Mouse (Mus musculus): ENCODE measurements at regions not wholly inside any gene's neighbourhood (a gene's known extent, or its start where the extent isn't known, plus 50 kb on each side); places are given as distances from the start of the nearest gene placed in this dataset.
"Not testable (repeated sequence)": the region's sequence is repeated elsewhere in the genome, so short reads cannot be mapped to it uniquely, and the experiment has no call there.

DNA sequence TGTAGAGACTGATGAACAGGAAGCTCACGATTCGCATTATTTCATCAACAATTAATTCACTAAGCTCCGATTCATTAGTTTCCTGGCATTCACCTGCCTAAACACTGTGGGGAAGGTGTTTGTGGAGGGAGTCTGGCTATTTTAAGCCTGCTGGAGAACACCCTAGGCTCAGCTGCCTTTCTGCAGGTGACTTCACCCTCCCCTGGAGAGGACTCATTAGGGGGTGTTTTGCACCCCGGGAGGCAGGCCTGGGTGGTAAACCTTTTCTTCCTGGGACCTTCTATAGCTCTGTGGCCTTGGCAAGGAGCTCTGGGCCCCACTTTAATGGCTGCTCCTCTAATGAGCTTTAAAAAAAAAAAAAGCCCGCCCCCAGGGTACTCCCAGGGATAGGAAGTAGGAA is 55.4 kb upstream of the Bnc1 start:
- ATAC-seq (replicated peaks; ENCODE audit: poor library complexity), result no peak

DNA sequence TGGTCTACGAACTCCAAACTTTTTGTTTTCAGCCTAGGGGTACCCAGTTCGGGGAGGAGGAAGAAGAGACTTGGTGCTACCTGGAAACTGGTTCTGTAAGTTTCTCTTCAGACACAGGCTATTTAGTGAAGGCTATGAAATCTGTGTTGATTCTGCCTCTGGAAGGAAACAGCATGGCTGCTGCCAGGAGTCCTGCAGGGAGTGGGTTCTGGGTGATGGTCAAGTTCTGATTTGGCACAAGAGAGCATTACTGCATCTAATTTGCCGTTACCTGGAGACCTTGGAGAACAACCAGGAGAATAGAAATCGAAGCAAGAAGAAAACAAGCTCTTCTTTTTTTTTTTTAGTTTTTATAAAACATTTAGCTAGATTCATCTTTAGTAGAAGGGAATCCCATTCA is 61.3 kb upstream of the Bnc1 start:
- no peak for ATAC-seq (replicated peaks; ENCODE audit: poor library complexity)

DNA sequence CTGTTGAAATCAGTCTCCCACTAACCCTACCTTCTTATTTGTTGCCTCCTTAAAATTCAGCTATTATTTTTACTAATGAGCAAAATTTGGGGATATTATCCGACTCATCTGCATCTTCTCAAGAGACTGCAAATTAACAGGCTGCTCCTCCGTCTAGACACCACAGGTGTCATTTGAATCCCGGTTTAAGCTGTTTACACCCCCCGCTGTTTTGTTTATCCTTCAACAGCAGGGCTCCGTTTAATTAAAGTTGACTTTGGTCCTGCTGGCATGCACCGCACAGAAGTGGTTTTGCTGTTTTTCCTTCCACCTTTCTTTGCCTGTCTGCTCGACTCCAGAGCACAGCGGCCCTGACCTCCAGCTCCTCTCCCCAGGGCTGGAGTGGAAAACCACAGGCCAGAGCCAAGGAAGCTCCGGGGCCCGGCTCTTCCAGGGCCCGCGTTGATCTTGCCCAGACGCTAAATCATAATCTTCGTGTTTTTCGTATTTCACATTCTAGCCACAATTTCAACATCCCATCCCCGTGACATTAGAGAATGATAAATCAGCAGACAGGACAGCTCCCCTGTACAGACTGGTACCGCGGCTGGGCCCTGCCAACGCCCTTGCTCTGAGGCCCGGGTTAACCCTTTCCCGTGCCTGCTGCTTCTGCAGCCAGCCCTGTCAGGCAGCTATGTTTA is 64.6 kb upstream of the Bnc1 start:
- ATAC-seq (replicated peaks; ENCODE audit: poor library complexity), result peak; percentile 60

GRCm38 (mm10) chr7:82063407-82063806 is 71.3 kb upstream of the Bnc1 start:
- no peak for ATAC-seq (replicated peaks; ENCODE audit: poor library complexity)

GRCm38 (mm10) chr7:82069629-82070450 is 77.7 kb upstream of the Bnc1 start:
- no peak for ATAC-seq (replicated peaks; ENCODE audit: poor library complexity)

DNA sequence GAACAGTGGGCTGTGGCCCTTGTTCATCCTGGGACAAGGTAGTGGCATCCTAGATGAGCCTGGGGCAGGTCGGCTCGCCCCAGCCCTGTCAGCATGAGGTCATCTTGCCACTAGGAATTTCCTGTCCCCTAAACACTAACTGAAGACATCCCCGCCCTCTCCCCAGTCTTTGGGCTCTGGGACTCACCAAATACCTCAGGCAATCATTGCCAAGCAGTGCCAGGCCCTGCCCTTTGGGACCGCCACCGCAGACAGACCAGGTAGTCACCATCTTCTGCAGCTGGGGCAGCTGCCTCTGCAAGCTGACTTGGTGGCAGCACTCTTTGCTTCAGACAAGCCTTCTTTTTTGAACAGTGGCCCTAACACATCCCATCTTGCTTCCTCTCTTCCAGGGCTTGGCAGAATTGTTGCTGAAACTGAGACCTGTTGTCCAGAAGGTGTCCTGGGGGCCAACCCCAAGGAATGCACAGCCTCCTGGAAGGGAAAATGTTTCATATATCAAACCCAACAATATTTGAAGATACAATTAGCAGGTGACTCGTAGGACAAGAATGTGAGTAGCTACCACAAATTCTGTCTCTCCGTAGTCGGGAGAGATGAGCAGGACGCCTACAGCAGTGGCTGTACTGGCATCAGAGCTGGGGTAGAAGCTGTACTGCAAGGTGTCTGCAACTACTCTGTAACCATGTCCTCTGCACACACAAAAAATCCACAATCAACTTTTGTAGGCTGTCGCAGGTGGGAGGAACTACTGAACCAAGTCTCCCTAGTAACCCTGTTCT is 79.0 kb upstream of the Bnc1 start:
- no peak for ATAC-seq (replicated peaks; ENCODE audit: poor library complexity)

DNA sequence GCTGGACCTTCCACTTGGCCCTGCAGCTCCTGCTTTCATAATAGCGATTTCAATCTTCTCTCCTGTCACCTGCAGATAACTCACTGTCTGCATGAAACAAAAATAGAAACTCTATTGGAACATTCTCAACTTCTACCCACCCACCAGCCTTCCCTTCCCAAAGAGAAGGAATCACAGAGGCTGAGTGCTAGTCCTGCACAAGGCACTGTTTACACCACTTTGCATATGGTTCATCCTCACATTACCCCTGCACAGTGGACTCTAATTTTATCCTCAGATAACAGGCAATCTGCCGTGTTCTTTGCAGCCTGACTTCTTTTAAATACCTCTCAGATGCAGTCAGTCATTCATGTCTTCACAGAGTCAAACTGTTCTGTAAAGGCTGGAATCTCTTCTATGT is 83.3 kb upstream of the Bnc1 start:
- ATAC-seq (replicated peaks; ENCODE audit: poor library complexity), result no peak

GRCm38 (mm10) chr7:82081851-82082250 is 89.8 kb upstream of the Bnc1 start:
- no peak for ATAC-seq (replicated peaks; ENCODE audit: poor library complexity)

DNA sequence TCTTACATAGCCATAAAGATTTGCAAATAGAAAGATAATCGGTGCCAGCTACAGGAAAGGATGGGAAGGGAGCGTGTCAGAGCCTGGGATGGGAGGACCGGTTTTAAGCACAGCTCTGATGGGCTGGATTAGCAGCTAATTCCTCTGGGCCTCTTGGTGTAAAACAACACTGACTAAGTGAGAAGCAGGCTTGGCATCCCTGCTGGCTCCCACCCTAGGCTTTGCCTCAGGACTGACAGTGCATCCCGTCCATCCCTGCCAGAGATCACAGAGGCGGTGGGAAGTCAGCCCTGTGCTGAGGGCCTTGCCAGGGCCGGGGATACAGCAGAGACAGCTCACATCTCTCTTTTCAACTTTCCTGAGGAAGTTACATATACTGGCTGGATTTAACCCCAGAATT is 90.8 kb upstream of the Sh3gl3 start:
- no peak for ATAC-seq (replicated peaks; ENCODE audit: poor library complexity)

DNA sequence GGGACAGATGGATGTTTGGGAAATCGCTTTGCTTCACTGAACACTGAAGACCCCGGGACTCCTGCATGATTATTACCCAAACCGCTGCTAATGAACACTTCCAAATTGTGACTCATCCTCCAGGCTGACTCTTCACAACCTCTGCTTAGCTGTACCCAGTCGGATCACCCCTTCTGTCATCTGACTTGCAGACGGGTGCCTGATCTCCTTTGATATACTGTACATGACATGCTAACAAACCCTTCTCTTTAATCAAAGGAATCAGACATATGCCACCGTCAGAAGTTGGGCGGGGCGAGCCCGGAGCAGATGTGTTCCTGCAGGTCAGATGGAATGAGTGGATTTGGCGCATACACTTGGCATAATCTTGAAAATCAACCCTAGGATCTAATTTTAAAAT is 89.2 kb upstream of the Sh3gl3 start:
- ATAC-seq (replicated peaks; ENCODE audit: poor library complexity), result no peak

DNA sequence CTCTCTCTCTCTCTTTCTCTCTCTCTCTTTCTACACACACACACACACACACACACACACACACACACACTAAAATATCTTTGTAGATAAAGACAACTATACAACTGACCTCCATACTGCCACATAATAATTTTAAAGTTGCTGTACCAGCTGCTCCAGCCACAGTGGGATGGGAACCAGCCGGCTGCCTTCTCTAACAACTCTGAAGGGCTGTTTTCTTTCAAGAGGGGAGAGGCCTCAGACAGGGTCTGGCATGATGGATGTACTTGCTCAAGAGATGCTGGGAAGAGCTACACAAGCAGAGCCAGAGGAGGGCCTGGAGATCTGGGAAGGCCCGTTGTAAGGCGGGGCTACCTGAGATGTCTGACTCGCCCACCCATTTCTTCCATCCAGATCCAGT is 88.4 kb upstream of the Sh3gl3 start:
- ATAC-seq (replicated peaks; ENCODE audit: poor library complexity), result no peak

- ATAC-seq (replicated peaks; ENCODE audit: poor library complexity), result no peak
Measured at GRCm38 (mm10) chr7:82098136-82098535, 75.5 kb upstream of the Sh3gl3 start.

GRCm38 (mm10) chr7:82101314-82101713 is 72.3 kb upstream of the Sh3gl3 start:
- no peak for ATAC-seq (replicated peaks; ENCODE audit: poor library complexity)

- no peak for ATAC-seq (replicated peaks; ENCODE audit: poor library complexity)
Measured at GRCm38 (mm10) chr7:82105631-82106030, 68.0 kb upstream of the Sh3gl3 start.

GRCm38 (mm10) chr7:82109141-82109540 is 64.5 kb upstream of the Sh3gl3 start:
- ATAC-seq (replicated peaks; ENCODE audit: poor library complexity), result not testable (repeated sequence)

GRCm38 (mm10) chr7:82109550-82109949 is 64.1 kb upstream of the Sh3gl3 start:
- ATAC-seq (replicated peaks; ENCODE audit: poor library complexity), result no peak

- ATAC-seq (replicated peaks; ENCODE audit: poor library complexity), result no peak
Measured at GRCm38 (mm10) chr7:82109977-82110376, 63.7 kb upstream of the Sh3gl3 start.

GRCm38 (mm10) chr7:82112046-82112445 is 61.6 kb upstream of the Sh3gl3 start:
- ATAC-seq (replicated peaks; ENCODE audit: poor library complexity), result no peak

GRCm38 (mm10) chr7:82115646-82116045 is 58.0 kb upstream of the Sh3gl3 start:
- no peak for ATAC-seq (replicated peaks; ENCODE audit: poor library complexity)

DNA sequence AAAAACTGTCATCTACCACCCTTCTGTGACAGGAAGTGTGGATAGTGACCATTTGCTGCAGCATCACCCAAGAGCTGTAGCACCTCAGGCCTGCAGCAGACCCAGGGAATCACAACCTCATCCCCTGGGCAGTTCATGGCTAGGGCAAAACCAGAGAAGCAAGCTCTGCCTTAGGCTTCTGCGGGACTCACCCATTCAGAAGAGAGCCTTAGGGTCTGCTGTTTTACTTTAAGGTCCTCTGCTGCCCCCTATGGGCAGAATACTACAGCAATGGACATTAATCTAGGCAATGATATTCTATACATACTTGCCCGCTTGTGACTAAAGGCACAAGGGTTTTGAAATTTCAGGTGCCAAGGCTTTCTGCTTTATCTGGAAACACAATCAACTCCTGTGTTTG is 54.4 kb upstream of the Sh3gl3 start:
- peak; percentile 83 for ATAC-seq (replicated peaks; ENCODE audit: poor library complexity)

DNA sequence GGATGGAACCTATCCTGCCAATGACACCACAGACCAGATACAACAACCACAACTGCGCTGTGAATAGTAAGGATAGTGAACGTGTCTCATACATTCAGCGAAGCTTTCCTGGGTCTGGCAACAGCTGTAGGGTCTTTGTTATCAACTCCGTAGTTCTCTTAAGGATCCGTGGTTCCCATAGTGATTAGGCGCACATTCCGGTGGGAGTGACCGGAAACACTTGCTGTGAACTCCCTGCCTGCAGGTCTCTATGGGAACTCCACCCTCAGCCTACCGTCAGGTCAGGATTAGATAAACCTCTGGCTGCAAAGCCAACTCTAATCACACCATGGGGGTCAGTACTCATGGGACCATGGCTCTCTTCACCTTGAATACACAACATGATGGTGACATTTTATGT is 53.8 kb upstream of the Sh3gl3 start:
- ATAC-seq (replicated peaks; ENCODE audit: poor library complexity), result no peak

DNA sequence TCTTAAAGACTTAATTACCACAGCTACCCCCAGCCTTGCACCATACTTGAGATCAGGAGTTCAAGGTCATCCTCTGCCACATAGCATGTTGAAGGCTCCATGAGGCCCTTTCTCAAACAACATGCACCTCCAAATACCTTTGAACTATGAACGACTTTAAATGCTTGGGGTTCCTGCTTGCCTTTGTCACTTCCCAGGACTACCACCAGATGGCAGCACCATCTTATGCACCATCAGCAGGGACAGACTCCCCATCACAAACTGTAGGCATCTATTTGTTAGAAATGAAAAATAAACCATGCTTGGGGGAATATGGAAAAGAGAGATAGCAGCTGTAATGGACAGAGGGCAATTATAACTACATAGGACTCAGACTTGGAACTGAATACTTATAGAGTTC is 51.9 kb upstream of the Sh3gl3 start:
- peak; percentile 74; the same call in 1 of the 2 replicates for ATAC-seq (replicated peaks; ENCODE audit: poor library complexity)

Data from megakaryocyte progenitor cell, adult 5-6 weeks (primary cell).